Comparison of ENCODE assay signal across 8 mouse cellular contexts in genomic region chrX:101954492-101954851, GRCm38 (mm10).
DNase-seq lines count a peak whose midpoint lies in the region; ATAC-seq and TF ChIP-seq lines count a peak whose summit lies in the region.

No protein-coding gene starts in this region.

- ATAC-seq in hindbrain, embryonic 14.5 days (ENCODE audit: low FRiP score), result no peak
- ATAC-seq in midbrain, embryonic 15.5 days (replicated peaks), result no peak; the same call in 1 of the 2 replicates

- no peaks in the 10 kb centered on the region for H3K9me3 ChIP-seq in hindbrain, embryonic 14.5 days (ENCODE audit: control insufficient read depth, low read length)
- H3K9me3 ChIP-seq in midbrain, embryonic 15.5 days, result no peaks in the 10 kb centered on the region

- H3K27me3 ChIP-seq in hindbrain, embryonic 14.5 days (ENCODE audit: control insufficient read depth, insufficient read depth, low read length), result peaks cover 23% of the 10 kb centered on the region; the same call in 1 of the 2 replicates
- peaks cover 22% of the 10 kb centered on the region for H3K27me3 ChIP-seq in midbrain, embryonic 15.5 days (replicated peaks)

- H3K4me1 ChIP-seq in embryonic fibroblast, embryonic 13.5 days (ENCODE audit: control insufficient read depth, insufficient read depth, low read length), result peaks cover 12% of the 10 kb centered on the region
- H3K4me1 ChIP-seq in hindbrain, embryonic 14.5 days (replicated peaks; ENCODE audit: control insufficient read depth, insufficient read depth, low read length), result no peaks in the 10 kb centered on the region
- peaks cover 8% of the 10 kb centered on the region for H3K4me1 ChIP-seq in midbrain, embryonic 15.5 days

- H3K9ac ChIP-seq in hindbrain, embryonic 14.5 days, result no peak overlapping the region
- no peak overlapping the region for H3K9ac ChIP-seq in midbrain, embryonic 15.5 days

- no peak for TF ChIP-seq CTCF in left cerebral cortex, adult 2 months (IDR thresholded peaks at IDR 0.05)
- TF ChIP-seq CTCF in embryonic fibroblast, embryonic 13.5 days (IDR thresholded peaks at IDR 0.05; ENCODE audit: borderline replicate concordance, insufficient read depth, low read length), result no peak

- peak overlapping the region; percentile 57 for H3K4me2 ChIP-seq in hindbrain, embryonic 14.5 days (replicated peaks)
- peak overlapping the region; percentile 59 for H3K4me2 ChIP-seq in midbrain, embryonic 15.5 days

- peak overlapping the region; percentile 32; the same call in 1 of the 2 replicates for H3K27ac ChIP-seq in left cerebral cortex, adult 2 months
- H3K27ac ChIP-seq in embryonic fibroblast, embryonic 13.5 days (ENCODE audit: insufficient read depth, low read length), result peak overlapping the region; percentile 34
- no peak overlapping the region for H3K27ac ChIP-seq in hindbrain, embryonic 14.5 days
- peak overlapping the region; percentile 62; the same call in 1 of the 2 replicates for H3K27ac ChIP-seq in midbrain, embryonic 15.5 days

- WGBS in hindbrain, embryonic 14.5 days, result 38% methylated on average over 6 of the region's 6 CpGs
- 40% methylated on average over 6 of the region's 6 CpGs for WGBS in midbrain, embryonic 15.5 days

- H3K4me3 ChIP-seq in left cerebral cortex, adult 2 months, result 0 out of 2 replicates have a peak overlapping the region, but pooled peaks have one; percentile 3
- H3K4me3 ChIP-seq in embryonic fibroblast, embryonic 13.5 days (ENCODE audit: insufficient read depth, low read length), result no peak overlapping the region
- 0 out of 2 replicates have a peak overlapping the region, but pooled peaks have one; percentile 30 for H3K4me3 ChIP-seq in hindbrain, embryonic 14.5 days (replicated peaks; ENCODE audit: low read length)
- H3K4me3 ChIP-seq in midbrain, embryonic 15.5 days, result peak overlapping the region; percentile 37

- no peak for TF ChIP-seq POLR2A in embryonic fibroblast, embryonic 13.5 days (IDR thresholded peaks at IDR 0.05; ENCODE audit: low read depth, low read length)

- intact Hi-C loops in left cerebral cortex, adult 2 months (cut with DNase I), result loop anchor here (1.0 to 10.0 kb wide), 5 partner anchors 38 to 520 kb away; partner anchors contain the start of gene Pin4
- intact Hi-C loops in left cerebral cortex, postnatal 14 days (cut with DNase I), result loop anchor here (2.0 kb wide), 1 partner anchor 112 kb away; no protein-coding TSS in a partner anchor

- DNase-seq in left cerebral cortex, adult 2 months (ENCODE audit: extremely low spot score in 1 of 2, low spot score in 2 of 2), result no peak
- no peak for DNase-seq in left cerebral cortex, postnatal 14 days (ENCODE audit: low spot score in 2 of 2)
- no peak for DNase-seq in hindbrain, embryonic 14.5 days (ENCODE audit: low spot score)
- no peak for DNase-seq in gastrocnemius, postnatal 10 days
- DNase-seq in urinary bladder, postnatal 14 days (ENCODE audit: low spot score), result no peak
- no peak for DNase-seq in gastrocnemius, adult 8-10 months (ENCODE audit: low spot score in 2 of 2)

- no peaks in the 10 kb centered on the region for H3K36me3 ChIP-seq in hindbrain, embryonic 14.5 days (replicated peaks; ENCODE audit: control insufficient read depth, insufficient read depth)
- no peaks in the 10 kb centered on the region for H3K36me3 ChIP-seq in midbrain, embryonic 15.5 days (replicated peaks)
